Mouse (Mus musculus): ENCODE measurements at regions not wholly inside any gene's neighbourhood (a gene's known extent, or its start where the extent isn't known, plus 50 kb on each side); places are given as distances from the start of the nearest gene placed in this dataset.
"Not testable (repeated sequence)": the region's sequence is repeated elsewhere in the genome, so short reads cannot be mapped to it uniquely, and the experiment has no call there.

- 62% methylated on average over 2 of the region's 2 CpGs for WGBS
Observed at GRCm38 (mm10) chr10:26585106-26585505, 168.1 kb upstream of the Arhgap18 start.

GRCm38 (mm10) chr10:26607081-26607480 lies 146.1 kb upstream of the Arhgap18 start:
- H3K4me2 ChIP-seq (replicated peaks; ENCODE audit: low read depth); H3K4me1 ChIP-seq (replicated peaks; ENCODE audit: control insufficient read depth, insufficient read depth); H3K4me3 ChIP-seq (ENCODE audit: low read depth, low read length); H3K9me3 ChIP-seq (ENCODE audit: control insufficient read depth, low read length); H3K9ac ChIP-seq (ENCODE audit: low read length); H3K27ac ChIP-seq (replicated peaks); H3K36me3 ChIP-seq (ENCODE audit: control insufficient read depth, insufficient read depth, low read length); DNase-seq (ENCODE audit: low spot score); ATAC-seq (ENCODE audit: low FRiP score, low TSS enrichment); H3K27me3 ChIP-seq (ENCODE audit: control insufficient read depth, insufficient read depth, low read length): not testable (repeated sequence)
- WGBS, result 66% methylated on average over 4 of the region's 4 CpGs

More at GRCm38 (mm10) chr10:26585106-26585505, 168.1 kb upstream of the Arhgap18 start:
- H3K4me1 ChIP-seq (replicated peaks; ENCODE audit: control insufficient read depth, insufficient read depth), result no peaks in the 10 kb centered on the region
- no peak for DNase-seq (ENCODE audit: low spot score)
- no peak overlapping the region for H3K9ac ChIP-seq (ENCODE audit: low read length)
- ATAC-seq (ENCODE audit: low FRiP score, low TSS enrichment), result no peak
- TF ChIP-seq EP300 (optimal IDR thresholded peaks at IDR 0.05), result no peak
- no peak for TF ChIP-seq CTCF (IDR thresholded peaks at IDR 0.05; ENCODE audit: low read depth)
- H3K27me3 ChIP-seq (ENCODE audit: control insufficient read depth, insufficient read depth, low read length), result no peaks in the 10 kb centered on the region
- H3K36me3 ChIP-seq (ENCODE audit: control insufficient read depth, insufficient read depth, low read length), result no peaks in the 10 kb centered on the region
- H3K9me3 ChIP-seq (ENCODE audit: control insufficient read depth, low read length), result no peaks in the 10 kb centered on the region
- H3K4me2 ChIP-seq (replicated peaks; ENCODE audit: low read depth), result no peak overlapping the region
- no peak overlapping the region for H3K27ac ChIP-seq (replicated peaks)
- no peak overlapping the region for H3K4me3 ChIP-seq (ENCODE audit: low read depth, low read length)

GRCm38 (mm10) chr10:26611246-26611645 lies 142.0 kb upstream of the Arhgap18 start:
- no peak overlapping the region for H3K4me3 ChIP-seq (ENCODE audit: low read depth, low read length)

GRCm38 (mm10) chr10:26630196-26630760 lies 122.9 kb upstream of the Arhgap18 start:
- WGBS, result 59% methylated on average over 4 of the region's 4 CpGs
- Histone ChIP-seq H3K4me3 (ENCODE audit: low read depth, low read length) (no peak overlapping the region), H3K4me2 (replicated peaks; ENCODE audit: low read depth) (no peak overlapping the region), H3K27ac (replicated peaks) (no peak overlapping the region), H3K36me3 (ENCODE audit: control insufficient read depth, insufficient read depth, low read length) (no peaks in the 10 kb centered on the region), H3K27me3 (ENCODE audit: control insufficient read depth, insufficient read depth, low read length) (no peaks in the 10 kb centered on the region), H3K9ac (ENCODE audit: low read length) (no peak overlapping the region), H3K4me1 (replicated peaks; ENCODE audit: control insufficient read depth, insufficient read depth) (no peaks in the 10 kb centered on the region), H3K9me3 (ENCODE audit: control insufficient read depth, low read length) (no peaks in the 10 kb centered on the region)
- no peak for TF ChIP-seq EP300 (optimal IDR thresholded peaks at IDR 0.05)
- ATAC-seq (ENCODE audit: low FRiP score, low TSS enrichment), result no peak
- DNase-seq (ENCODE audit: low spot score), result no peak

More at GRCm38 (mm10) chr10:26611246-26611645, 142.0 kb upstream of the Arhgap18 start:
- H3K27me3 ChIP-seq (ENCODE audit: control insufficient read depth, insufficient read depth, low read length), result no peaks in the 10 kb centered on the region
- no peaks in the 10 kb centered on the region for H3K9me3 ChIP-seq (ENCODE audit: control insufficient read depth, low read length)
- no peak overlapping the region for H3K27ac ChIP-seq (replicated peaks)
- ATAC-seq (ENCODE audit: low FRiP score, low TSS enrichment) (no peak), DNase-seq (ENCODE audit: low spot score) (no peak)
- H3K4me1 ChIP-seq (replicated peaks; ENCODE audit: control insufficient read depth, insufficient read depth), result no peaks in the 10 kb centered on the region
- H3K4me2 ChIP-seq (replicated peaks; ENCODE audit: low read depth), result no peak overlapping the region
- TF ChIP-seq CTCF (IDR thresholded peaks at IDR 0.05; ENCODE audit: low read depth), result no peak
- no peak for TF ChIP-seq EP300 (optimal IDR thresholded peaks at IDR 0.05)
- H3K9ac ChIP-seq (ENCODE audit: low read length), result no peak overlapping the region
- no peaks in the 10 kb centered on the region for H3K36me3 ChIP-seq (ENCODE audit: control insufficient read depth, insufficient read depth, low read length)

- WGBS, result 90% methylated on average over 5 of the region's 5 CpGs
- H3K4me1 ChIP-seq (replicated peaks; ENCODE audit: control insufficient read depth, insufficient read depth), result no peaks in the 10 kb centered on the region
- no peak overlapping the region for H3K27ac ChIP-seq (replicated peaks)
- TF ChIP-seq EP300 (optimal IDR thresholded peaks at IDR 0.05), result no peak
- no peak overlapping the region for H3K4me3 ChIP-seq (ENCODE audit: low read depth, low read length)
- no peaks in the 10 kb centered on the region for H3K36me3 ChIP-seq (ENCODE audit: control insufficient read depth, insufficient read depth, low read length)
- H3K9me3 ChIP-seq (ENCODE audit: control insufficient read depth, low read length), result no peaks in the 10 kb centered on the region
- H3K9ac ChIP-seq (ENCODE audit: low read length), result no peak overlapping the region
- H3K4me2 ChIP-seq (replicated peaks; ENCODE audit: low read depth), result no peak overlapping the region
- DNase-seq (ENCODE audit: low spot score), result no peak
- H3K27me3 ChIP-seq (ENCODE audit: control insufficient read depth, insufficient read depth, low read length), result no peaks in the 10 kb centered on the region
- no peak for ATAC-seq (ENCODE audit: low FRiP score, low TSS enrichment)
Observed at GRCm38 (mm10) chr10:26632266-26632665, 121.0 kb upstream of the Arhgap18 start.

- H3K9ac ChIP-seq (ENCODE audit: low read length), result no peak overlapping the region
- ATAC-seq (ENCODE audit: low FRiP score, low TSS enrichment) (no peak), DNase-seq (ENCODE audit: low spot score) (no peak)
- no peaks in the 10 kb centered on the region for H3K4me1 ChIP-seq (replicated peaks; ENCODE audit: control insufficient read depth, insufficient read depth)
- H3K36me3 ChIP-seq (ENCODE audit: control insufficient read depth, insufficient read depth, low read length), result no peaks in the 10 kb centered on the region
- TF ChIP-seq EP300 (optimal IDR thresholded peaks at IDR 0.05), result no peak
- TF ChIP-seq CTCF (IDR thresholded peaks at IDR 0.05; ENCODE audit: low read depth), result no peak
- H3K9me3 ChIP-seq (ENCODE audit: control insufficient read depth, low read length), result no peaks in the 10 kb centered on the region
- 73% methylated on average over 3 of the region's 3 CpGs for WGBS
- H3K4me2 ChIP-seq (replicated peaks; ENCODE audit: low read depth), result no peak overlapping the region
- H3K27me3 ChIP-seq (ENCODE audit: control insufficient read depth, insufficient read depth, low read length), result no peaks in the 10 kb centered on the region
- no peak overlapping the region for H3K4me3 ChIP-seq (ENCODE audit: low read depth, low read length)
- no peak overlapping the region for H3K27ac ChIP-seq (replicated peaks)
Observed at GRCm38 (mm10) chr10:26637459-26637858, 115.8 kb upstream of the Arhgap18 start.
